Mouse (Mus musculus) liver, embryonic 16.5 days (tissue): ENCODE measurements around the gene Trpm1. TPM values are rescaled to one million over a fixed set of nuclear protein-coding genes. Genes with fewer than 3 reads are reported as not detected.

Experiments
- ATAC-seq: fragments of 200-750 bp; cut with Nextera tagmentation; 2 replicates; pipeline ENCODE4 v1.8.0; 2017; ENCODE audit warnings: low read depth, mild to moderate bottlenecking, moderate number of reproducible peaks, moderate library complexity
- H3K27ac ChIP-seq: fragments of 300-500 bp; sonication (generic); 2 replicates; pipeline ENCODE4 v1.5.1; 2014; ENCODE audit warnings: mild to moderate bottlenecking, low read length
- H3K27me3 ChIP-seq: fragments of 300-500 bp; sonication (generic); 2 replicates; pipeline ENCODE4 v1.6.1; 2014; ENCODE audit warnings: low read depth, low read length, mixed read lengths; ENCODE audit not compliant: control insufficient read depth, insufficient read depth
- H3K36me3 ChIP-seq: fragments of 300-500 bp; sonication (generic); 2 replicates; pipeline ENCODE4 v1.6.1; 2014; ENCODE audit warnings: mild to moderate bottlenecking; ENCODE audit not compliant: control insufficient read depth, insufficient read depth
- H3K4me1 ChIP-seq: fragments of 300-500 bp; sonication (generic); 2 replicates; pipeline ENCODE4 v1.6.1; 2014; ENCODE audit warnings: low read depth, low read length, mixed read lengths; ENCODE audit not compliant: control insufficient read depth
- H3K4me2 ChIP-seq: fragments of 300-500 bp; sonication (generic); 2 replicates; pipeline ENCODE4 v1.6.1; 2014; ENCODE audit warnings: low read depth, low read length, mixed read lengths
- H3K4me3 ChIP-seq: fragments of 300-500 bp; sonication (generic); 2 replicates; pipeline ENCODE4 v1.5.1; 2014; ENCODE audit warnings: low read depth, mild to moderate bottlenecking, low read length
- H3K9ac ChIP-seq: fragments of 300-500 bp; sonication (generic); 2 replicates; pipeline ENCODE4 v1.6.1; 2014; ENCODE audit warnings: low read depth, low read length
- H3K9me3 ChIP-seq: fragments of 300-500 bp; sonication (generic); replicated peaks from 2 replicates; pipeline ENCODE4 v1.6.1; 2016; ENCODE audit warnings: low read length; ENCODE audit not compliant: control insufficient read depth
- WGBS: fragments of 180-500 bp; shearing (Covaris S2); extraction: QIAGEN DNeasy Blood & Tissue Kit; methylation state at CpG from one replicate; pipeline ENCODE4 v1.1.7; 2014; ENCODE audit not compliant: insufficient replicate concordance; 5-methylcytosine and 5-hydroxymethylcytosine counted together
- polyA plus RNA-seq: library from polyadenylated mRNA; unstranded; fragments of >200 nt; fragmentation: Nextera tagmentation; extraction: Ambion mirVana; gene quantifications from 2 replicates; pipeline ENCODE4 v1.2.1, GENCODE M21; 2015

Trpm1 gene
- polyA plus RNA-seq, 1 experiment from 2014 or later, result not detected

- Histone ChIP-seq H3K36me3 (no peaks in the 10 kb centered on the region), H3K4me1 (no peaks in the 10 kb centered on the region), H3K9me3 (no peaks in the 10 kb centered on the region), H3K4me2 (no peak overlapping the region), H3K4me3 (no peak overlapping the region), H3K27me3 (no peaks in the 10 kb centered on the region), H3K27ac (no peak overlapping the region), H3K9ac (no peak overlapping the region)
- WGBS, result 62% methylated on average over 4 of the region's 4 CpGs
- no peak for ATAC-seq
These were observed 82.9 kb downstream of the Trpm1 start for GRCm38 (mm10) chr7:64236521-64236920.

GRCm38 (mm10) chr7:64237747-64238146 lies 84.1 kb downstream of the Trpm1 start:
- Histone ChIP-seq H3K4me1 (no peaks in the 10 kb centered on the region), H3K4me2 (no peak overlapping the region), H3K36me3 (no peaks in the 10 kb centered on the region), H3K4me3 (no peak overlapping the region), H3K9me3 (no peaks in the 10 kb centered on the region), H3K9ac (no peak overlapping the region), H3K27ac (no peak overlapping the region), H3K27me3 (no peaks in the 10 kb centered on the region)
- ATAC-seq, result no peak
- 72% methylated on average over 8 of the region's 8 CpGs for WGBS

GRCm38 (mm10) chr7:64238410-64239086 lies 84.9 kb downstream of the Trpm1 start:
- H3K9me3 ChIP-seq, result no peaks in the 10 kb centered on the region
- WGBS, result 66% methylated on average over 7 of the region's 7 CpGs
- no peak overlapping the region for H3K27ac ChIP-seq
- no peaks in the 10 kb centered on the region for H3K36me3 ChIP-seq
- no peak overlapping the region for H3K9ac ChIP-seq
- no peak overlapping the region for H3K4me2 ChIP-seq
- no peaks in the 10 kb centered on the region for H3K27me3 ChIP-seq
- H3K4me1 ChIP-seq, result no peaks in the 10 kb centered on the region
- no peak overlapping the region for H3K4me3 ChIP-seq
- no peak for ATAC-seq

- H3K27ac ChIP-seq, result no peak overlapping the region
- H3K27me3 ChIP-seq, result no peaks in the 10 kb centered on the region
- no peak overlapping the region for H3K9ac ChIP-seq
- no peaks in the 10 kb centered on the region for H3K9me3 ChIP-seq
- no peaks in the 10 kb centered on the region for H3K36me3 ChIP-seq
- no peak overlapping the region for H3K4me3 ChIP-seq
- no peak overlapping the region for H3K4me2 ChIP-seq
- no peak for ATAC-seq
- WGBS, result 62% methylated on average over 9 of the region's 9 CpGs
- H3K4me1 ChIP-seq, result no peaks in the 10 kb centered on the region
These were observed 85.6 kb downstream of the Trpm1 start for GRCm38 (mm10) chr7:64239138-64239805.

- Histone ChIP-seq H3K9ac (no peak overlapping the region), H3K27me3 (no peaks in the 10 kb centered on the region), H3K4me1 (no peaks in the 10 kb centered on the region), H3K4me2 (no peak overlapping the region), H3K36me3 (no peaks in the 10 kb centered on the region), H3K27ac (no peak overlapping the region), H3K4me3 (no peak overlapping the region), H3K9me3 (no peaks in the 10 kb centered on the region)
- 67% methylated on average over 4 of the region's 4 CpGs for WGBS
- no peak for ATAC-seq
These were observed 86.2 kb downstream of the Trpm1 start for GRCm38 (mm10) chr7:64239806-64240315.

GRCm38 (mm10) chr7:64242424-64242823 lies 88.8 kb downstream of the Trpm1 start:
- no peak overlapping the region for H3K9ac ChIP-seq
- H3K4me3 ChIP-seq, result no peak overlapping the region
- H3K36me3 ChIP-seq, result no peaks in the 10 kb centered on the region
- H3K27ac ChIP-seq, result no peak overlapping the region
- no peak overlapping the region for H3K4me2 ChIP-seq
- no peaks in the 10 kb centered on the region for H3K27me3 ChIP-seq
- WGBS, result 57% methylated on average over 4 of the region's 4 CpGs
- ATAC-seq, result no peak
- no peaks in the 10 kb centered on the region for H3K9me3 ChIP-seq
- no peaks in the 10 kb centered on the region for H3K4me1 ChIP-seq

GRCm38 (mm10) chr7:64244371-64244770 lies 90.7 kb downstream of the Trpm1 start:
- no peaks in the 10 kb centered on the region for H3K36me3 ChIP-seq
- no peaks in the 10 kb centered on the region for H3K9me3 ChIP-seq
- no peak overlapping the region for H3K9ac ChIP-seq
- no peak overlapping the region for H3K4me3 ChIP-seq
- no peak overlapping the region for H3K4me2 ChIP-seq
- no peaks in the 10 kb centered on the region for H3K27me3 ChIP-seq
- H3K4me1 ChIP-seq, result no peaks in the 10 kb centered on the region
- H3K27ac ChIP-seq, result no peak overlapping the region
- 70% methylated on average over 6 of the region's 6 CpGs for WGBS
- ATAC-seq, result no peak

GRCm38 (mm10) chr7:64246713-64247112 lies 93.1 kb downstream of the Trpm1 start:
- Histone ChIP-seq H3K9ac (no peak overlapping the region), H3K27ac (no peak overlapping the region), H3K4me2 (no peak overlapping the region), H3K36me3 (no peaks in the 10 kb centered on the region), H3K9me3 (no peaks in the 10 kb centered on the region), H3K4me3 (no peak overlapping the region), H3K4me1 (no peaks in the 10 kb centered on the region), H3K27me3 (no peaks in the 10 kb centered on the region)
- 63% methylated on average over 4 of the region's 4 CpGs for WGBS
- ATAC-seq, result no peak

GRCm38 (mm10) chr7:64248352-64248751 lies 94.7 kb downstream of the Trpm1 start:
- Histone ChIP-seq H3K4me1 (no peaks in the 10 kb centered on the region), H3K27ac (no peak overlapping the region), H3K27me3 (no peaks in the 10 kb centered on the region), H3K9me3 (no peaks in the 10 kb centered on the region), H3K4me2 (no peak overlapping the region), H3K36me3 (no peaks in the 10 kb centered on the region), H3K4me3 (no peak overlapping the region), H3K9ac (no peak overlapping the region)
- 36% methylated on average over 1 of the region's 1 CpGs for WGBS
- no peak for ATAC-seq
